Mouse (Mus musculus): ENCODE data around the gene Samd15.

GRCm38 (mm10) chr12:87256629-87257028 lies 57.1 kb downstream of the Samd15 start:
- TF ChIP-seq POLR2A (IDR thresholded peaks at IDR 0.05; ENCODE audit: borderline replicate concordance, low read depth, low read length) (no peak), CTCF (IDR thresholded peaks at IDR 0.05; ENCODE audit: low read depth, low read length) (no peak)
